Mouse (Mus musculus) limb, embryonic 14.5 days (tissue): Measurements from ENCODE around the gene Akap8. TPM values are rescaled to one million over a fixed set of nuclear protein-coding genes. Genes with fewer than 3 reads are reported as not detected.

Experiments
- ATAC-seq: fragments of 200-750 bp; cut with Nextera tagmentation; 2 replicates; pipeline ENCODE4 v1.8.0; 2017; ENCODE audit warnings: low read depth, moderate number of reproducible peaks, moderate TSS enrichment; ENCODE audit not compliant: low FRiP score
- DNase-seq: peaks from one replicate; pipeline ENCODE4 v3.0.0-alpha.2; 2015; ENCODE audit warnings: low spot score
- H3K27ac ChIP-seq: fragments of 300-500 bp; sonication (generic); replicated peaks from 2 replicates; pipeline ENCODE4 v1.5.1; 2014; ENCODE audit warnings: low read depth, mild to moderate bottlenecking, low read length, moderate library complexity, mixed read lengths
- H3K27me3 ChIP-seq: fragments of 300-500 bp; sonication (generic); 2 replicates; pipeline ENCODE4 v1.6.1; 2014; ENCODE audit warnings: low read length, mixed read lengths; ENCODE audit not compliant: control insufficient read depth, insufficient read depth
- H3K36me3 ChIP-seq: fragments of 300-500 bp; sonication (generic); 2 replicates; pipeline ENCODE4 v1.6.1; 2014; ENCODE audit warnings: mild to moderate bottlenecking, low read length, moderate library complexity, mixed read lengths; ENCODE audit not compliant: control insufficient read depth, insufficient read depth
- H3K4me1 ChIP-seq: fragments of 300-500 bp; sonication (generic); 2 replicates; pipeline ENCODE4 v1.6.1; 2014; ENCODE audit warnings: antibody characterized with exemption, low read length, mixed read lengths; ENCODE audit not compliant: control insufficient read depth, insufficient read depth
- H3K4me2 ChIP-seq: fragments of 300-500 bp; sonication (generic); replicated peaks from 2 replicates; pipeline ENCODE4 v1.6.1; 2014; ENCODE audit warnings: low read depth, mild to moderate bottlenecking, low read length, moderate library complexity; ENCODE audit not compliant: severe bottlenecking
- H3K4me3 ChIP-seq: fragments of 300-500 bp; sonication (generic); replicated peaks from 2 replicates; pipeline ENCODE4 v1.5.1; 2014; ENCODE audit warnings: low read length
- H3K9ac ChIP-seq: fragments of 300-500 bp; sonication (generic); 2 replicates; pipeline ENCODE4 v1.6.1; 2014; ENCODE audit warnings: mild to moderate bottlenecking, low read depth, low read length, moderate library complexity; ENCODE audit not compliant: severe bottlenecking
- H3K9me3 ChIP-seq: fragments of 300-500 bp; sonication (generic); 2 replicates; pipeline ENCODE4 v1.6.1; 2016; ENCODE audit warnings: low read length; ENCODE audit not compliant: control insufficient read depth
- POLR2A ChIP-seq: fragments of 200-500 bp; IDR thresholded peaks from 2 replicates; pipeline ENCODE4 v1.8.0; 2012; ENCODE audit warnings: inconsistent platforms, mild to moderate bottlenecking, moderate library complexity, borderline replicate concordance; ENCODE audit not compliant: insufficient read depth, insufficient read length; ENCODE audit errors: extremely low read depth
- WGBS: fragments of 180-500 bp; shearing (Covaris S2); extraction: QIAGEN DNeasy Blood & Tissue Kit; methylation state at CpG from one replicate; pipeline ENCODE4 v1.1.7; 2014; 5-methylcytosine and 5-hydroxymethylcytosine counted together
- polyA plus RNA-seq, 2 experiments: library from polyadenylated mRNA; depleted of rRNA in 1 of 2; stranded (reverse) in 1 of 2; unstranded in 1 of 2; fragments of >200 nt; fragmentation: Nextera tagmentation in 1 of 2; extraction: Ambion mirVana in 1 of 2; gene quantifications; 2 replicates each; pipeline versions ENCODE4 v1.2.1 to v1.2.3; 2012 to 2014

Gene Akap8
- polyA plus RNA-seq, 2 experiments: 36.9 to 108 TPM

- no peaks in the 10 kb centered on the region for H3K36me3 ChIP-seq
- peak within 1 kb of the TSS; percentile 95 for H3K9ac ChIP-seq
- WGBS: under 1% methylated on average over 91 of the region's 100 CpGs
- peak; percentile 91 for ATAC-seq
- peak within 1 kb of the TSS; percentile 92 for H3K4me3 ChIP-seq
- H3K9me3 ChIP-seq: no peaks in the 10 kb centered on the region
- H3K4me1 ChIP-seq: peaks cover 21% of the 10 kb centered on the region
- peak; percentile 89 for DNase-seq
- H3K27ac ChIP-seq: peak within 1 kb of the TSS; percentile 100
- peak within 1 kb of the TSS; percentile 77 for H3K4me2 ChIP-seq
- no peaks in the 10 kb centered on the region for H3K27me3 ChIP-seq
- TF ChIP-seq POLR2A: no peak
Measured at GRCm38 (mm10) chr17:32284262-32285137, 36.5 kb downstream of the Akap8 start, which contains the start of gene Brd4. Gene Brd4 (minus strand): TSS chr17:32284722.

GRCm38 (mm10) chr17:32283771-32284221 lies 37.2 kb downstream of the Akap8 start:
- Histone ChIP-seq H3K4me3 (peak overlapping the region; percentile 92), H3K27ac (peak overlapping the region; percentile 100), H3K4me1 (peaks cover 21% of the 10 kb centered on the region), H3K36me3 (no peaks in the 10 kb centered on the region), H3K9ac (peak overlapping the region; percentile 95), H3K4me2 (peak overlapping the region; percentile 77), H3K27me3 (no peaks in the 10 kb centered on the region), H3K9me3 (no peaks in the 10 kb centered on the region)
- peak; percentile 15 for DNase-seq
- WGBS: 0% methylated on average over 27 of the region's 41 CpGs
- no peak for TF ChIP-seq POLR2A
- peak; percentile 56 for ATAC-seq

- Histone ChIP-seq H3K4me2 (peak overlapping the region; percentile 77), H3K4me3 (peak overlapping the region; percentile 92), H3K27me3 (no peaks in the 10 kb centered on the region), H3K4me1 (peaks cover 21% of the 10 kb centered on the region), H3K9me3 (no peaks in the 10 kb centered on the region), H3K9ac (peak overlapping the region; percentile 95), H3K27ac (peak overlapping the region; percentile 100), H3K36me3 (no peaks in the 10 kb centered on the region)
- 8% methylated on average over 7 of the region's 7 CpGs for WGBS
- DNase-seq (peak; percentile 30), ATAC-seq (no peak)
- no peak for TF ChIP-seq POLR2A
Measured at GRCm38 (mm10) chr17:32283341-32283740, 37.7 kb downstream of the Akap8 start.

GRCm38 (mm10) chr17:32281611-32282310 lies 39.3 kb downstream of the Akap8 start:
- TF ChIP-seq POLR2A: no peak
- H3K4me2 ChIP-seq: no peak overlapping the region; the same call in 1 of the 2 replicates

GRCm38 (mm10) chr17:32281126-32281525 lies 39.9 kb downstream of the Akap8 start:
- H3K9me3 ChIP-seq: no peaks in the 10 kb centered on the region
- WGBS: 86% methylated on average over 2 of the region's 2 CpGs

More at GRCm38 (mm10) chr17:32281611-32282310, 39.3 kb downstream of the Akap8 start:
- 75% methylated on average over 4 of the region's 4 CpGs for WGBS
- no peak for ATAC-seq
- Histone ChIP-seq H3K36me3 (no peaks in the 10 kb centered on the region), H3K9me3 (no peaks in the 10 kb centered on the region), H3K27me3 (no peaks in the 10 kb centered on the region), H3K4me3 (no peak overlapping the region), H3K4me1 (peaks cover 21% of the 10 kb centered on the region), H3K9ac (no peak overlapping the region), H3K27ac (no peak overlapping the region)
- DNase-seq: no peak

More at GRCm38 (mm10) chr17:32281126-32281525, 39.9 kb downstream of the Akap8 start:
- DNase-seq (no peak), ATAC-seq (no peak)
- TF ChIP-seq POLR2A: no peak
- Histone ChIP-seq H3K4me3 (no peak overlapping the region), H3K27ac (no peak overlapping the region), H3K4me2 (no peak overlapping the region), H3K36me3 (no peaks in the 10 kb centered on the region), H3K4me1 (peaks cover 21% of the 10 kb centered on the region), H3K9ac (no peak overlapping the region), H3K27me3 (no peaks in the 10 kb centered on the region)
